Mouse (Mus musculus): ENCODE results near the gene Lzic.

- TF ChIP-seq MYOD1 (IDR thresholded peaks at IDR 0.05; ENCODE audit: control insufficient read depth, insufficient read length, low read depth): no peak
- no peak for TF ChIP-seq CEBPB (IDR thresholded peaks at IDR 0.05; ENCODE audit: low read depth)
- TF ChIP-seq CTCF (IDR thresholded peaks at IDR 0.05; ENCODE audit: control insufficient read depth, insufficient read depth, insufficient read length): no peak
- no peak for TF ChIP-seq FOSL1 (IDR thresholded peaks at IDR 0.05; ENCODE audit: insufficient read depth, low read length, poor library complexity, severe bottlenecking)
- no peak for TF ChIP-seq MAX (IDR thresholded peaks at IDR 0.05)
Measured at GRCm38 (mm10) chr4:149458526-149458925, 26.5 kb upstream of the Lzic start.

All from C2C12 (cell line).